Mouse (Mus musculus) cerebellum, adult 2 months (tissue): ENCODE results near the gene Cwc27.

ENCODE experiments used
- CTCF ChIP-seq: fragments of 200-500 bp; IDR thresholded peaks from 2 replicates; pipeline ENCODE4 v1.5.1; 2011; ENCODE audit warnings: low read depth, mild to moderate bottlenecking, control low read depth, low read length, moderate library complexity, borderline replicate concordance; ENCODE audit not compliant: insufficient read depth
- POLR2A ChIP-seq: fragments of 200-500 bp; IDR thresholded peaks from 2 replicates; pipeline ENCODE4 v1.6.1; 2011; ENCODE audit warnings: low read length, control low read depth, borderline replicate concordance; ENCODE audit not compliant: insufficient read depth

DNA sequence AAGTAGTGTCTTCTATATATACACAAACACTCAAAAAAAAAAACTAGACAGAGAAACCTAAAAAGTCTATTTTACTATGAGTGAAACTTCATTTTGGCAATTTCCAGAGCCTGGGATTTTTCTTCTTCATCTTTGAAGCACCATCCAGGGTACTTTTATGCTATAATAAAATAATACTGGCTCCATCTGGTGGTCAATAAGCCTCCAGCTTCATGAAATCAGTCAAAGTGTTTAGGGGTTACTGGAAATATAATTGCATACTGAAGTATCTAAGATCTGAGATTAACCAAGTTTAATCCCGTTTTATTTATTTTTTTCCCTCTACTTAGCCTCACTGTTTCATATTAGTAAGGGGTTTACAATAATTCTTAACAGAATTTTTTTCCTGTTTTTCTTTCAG is 135.7 kb downstream of the Cwc27 start:
- TF ChIP-seq CTCF (no peak), POLR2A (no peak)
